Mouse (Mus musculus): ENCODE data around the gene Cd4. TPM values are rescaled to one million over a fixed set of nuclear protein-coding genes. Genes with fewer than 3 reads are reported as not detected.

Gene Cd4
- total and polyA plus RNA-seq, 3 experiments: not detected

DNA sequence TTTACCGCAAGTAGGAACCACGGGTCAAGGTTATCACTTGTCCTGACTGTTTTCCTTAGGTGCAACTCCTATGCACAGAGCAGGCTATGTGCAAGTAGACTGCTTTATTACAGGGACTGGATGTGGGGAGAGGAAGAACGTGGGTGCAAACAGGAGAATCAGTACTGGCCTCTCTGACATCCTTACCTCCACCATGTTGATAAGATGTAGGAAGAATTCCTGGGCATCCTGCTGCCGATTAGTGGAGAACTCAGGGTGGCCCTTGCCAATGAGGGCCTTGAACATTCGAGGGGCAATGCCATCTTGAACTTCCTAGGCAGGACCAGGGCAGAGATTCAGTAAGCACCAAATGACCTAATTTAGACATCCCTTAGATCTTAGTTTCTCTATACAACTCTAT, 67.1 kb downstream of the Cd4 start:
- Histone ChIP-seq H3K36me3 (ENCODE audit: control insufficient read depth in 1 of 2, insufficient read depth in 2 of 2, low read length in 2 of 2) (peaks cover 0 to 15% of the 10 kb centered on the region in 2 experiments; a peak in 2 of 4 replicates), H3K9me3 (replicated peaks; ENCODE audit: insufficient read depth, low read length) (no peaks in the 10 kb centered on the region), H3K27me3 (ENCODE audit: control insufficient read depth in 1 of 2, insufficient read depth in 2 of 2, low read length in 2 of 2) (no peaks in the 10 kb centered on the region), H3K4me3 (ENCODE audit: control insufficient read depth in 1 of 2, insufficient read depth in 1 of 2, low read depth in 2 of 2, low read length in 2 of 2) (no peak overlapping the region), H3K9ac (ENCODE audit: control insufficient read depth, low read depth, low read length, poor library complexity, severe bottlenecking) (no peak overlapping the region), H3K27ac (ENCODE audit: control insufficient read depth, low read depth, low read length) (no peak overlapping the region), H3K4me1 (ENCODE audit: control insufficient read depth in 1 of 2, insufficient read depth in 2 of 2, low read length in 2 of 2) (no peaks in the 10 kb centered on the region), H3K79me2 (ENCODE audit: control insufficient read depth, insufficient read depth, low read length, poor library complexity) (no peaks in the 10 kb centered on the region)
- TF ChIP-seq TCF12 (IDR thresholded peaks at IDR 0.05; ENCODE audit: low read depth, low read length) (no peak), ZC3H11A (IDR thresholded peaks at IDR 0.05; ENCODE audit: low read depth, low read length) (no peak)
- no peak for DNase-seq (ENCODE audit: low read depth, low spot score)

DNA sequence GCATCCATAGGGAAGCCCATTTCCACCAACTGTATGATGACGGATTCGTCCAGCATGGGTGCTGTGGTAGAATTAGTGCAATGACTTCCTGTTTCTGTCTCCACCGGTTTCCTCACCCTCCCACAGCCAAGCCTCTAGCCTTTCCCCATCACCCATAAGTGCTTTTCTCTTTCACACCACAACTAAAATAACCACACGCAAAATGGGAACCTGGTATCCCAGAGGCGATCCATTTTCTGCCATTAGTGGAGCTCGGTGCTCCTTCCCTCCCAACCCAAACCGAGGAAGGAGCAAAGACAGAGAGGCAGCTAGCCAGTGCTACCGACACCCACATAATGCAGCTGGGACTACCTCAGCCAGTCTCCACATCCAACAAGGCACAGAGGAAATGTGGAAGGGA, 70.0 kb downstream of the Cd4 start:
- no peak overlapping the region for H3K4me3 ChIP-seq (ENCODE audit: control insufficient read depth in 1 of 2, insufficient read depth in 1 of 2, low read depth in 2 of 2, low read length in 2 of 2)
- H3K27ac ChIP-seq (ENCODE audit: control insufficient read depth, low read depth, low read length): no peak overlapping the region
- peaks cover 6 to 9% of the 10 kb centered on the region in 2 experiments for H3K36me3 ChIP-seq (ENCODE audit: control insufficient read depth in 1 of 2, insufficient read depth in 2 of 2, low read length in 2 of 2)
- peaks cover 9% of the 10 kb centered on the region for H3K79me2 ChIP-seq (ENCODE audit: control insufficient read depth, insufficient read depth, low read length, poor library complexity)
- no peak overlapping the region for H3K9ac ChIP-seq (ENCODE audit: control insufficient read depth, low read depth, low read length, poor library complexity, severe bottlenecking)
- H3K9me3 ChIP-seq (replicated peaks; ENCODE audit: insufficient read depth, low read length): no peaks in the 10 kb centered on the region
- peaks cover 0 to 5% of the 10 kb centered on the region in 2 experiments; a peak in 3 of 4 replicates for H3K4me1 ChIP-seq (ENCODE audit: control insufficient read depth in 1 of 2, insufficient read depth in 2 of 2, low read length in 2 of 2)
- no peaks in the 10 kb centered on the region for H3K27me3 ChIP-seq (ENCODE audit: control insufficient read depth in 1 of 2, insufficient read depth in 2 of 2, low read length in 2 of 2)
- TF ChIP-seq MAZ (IDR thresholded peaks at IDR 0.05; ENCODE audit: low read depth, low read length) (no peak), E2F4 (IDR thresholded peaks at IDR 0.05; ENCODE audit: borderline replicate concordance, low read depth, low read length) (no peak), NELFE (IDR thresholded peaks at IDR 0.05; ENCODE audit: low read depth, low read length) (no peak), ZKSCAN1 (IDR thresholded peaks at IDR 0.05; ENCODE audit: low read depth, low read length) (no peak), CHD2 (IDR thresholded peaks at IDR 0.05; ENCODE audit: low read length) (no peak), RCOR1 (IDR thresholded peaks at IDR 0.05; ENCODE audit: low read depth, low read length) (no peak), TCF12 (IDR thresholded peaks at IDR 0.05; ENCODE audit: low read depth, low read length) (no peak), POLR2A (IDR thresholded peaks at IDR 0.05; ENCODE audit: control insufficient read depth in 1 of 2, insufficient read depth in 1 of 2, low read depth in 1 of 2, low read length in 2 of 2, poor library complexity in 1 of 2) (no peak), MYB (IDR thresholded peaks at IDR 0.05; ENCODE audit: low read depth, low read length) (no peak), TBP (IDR thresholded peaks at IDR 0.05; ENCODE audit: low read depth, low read length) (no peak), USF1 (IDR thresholded peaks at IDR 0.05; ENCODE audit: low read depth, low read length) (no peak), POLR2AphosphoS2 (IDR thresholded peaks at IDR 0.05; ENCODE audit: low read length) (no peak), MYC (IDR thresholded peaks at IDR 0.05; ENCODE audit: low read depth, low read length) (no peak), TAL1 (IDR thresholded peaks at IDR 0.05; ENCODE audit: low read length) (no peak), SIN3A (IDR thresholded peaks at IDR 0.05; ENCODE audit: low read length) (no peak), RAD21 (IDR thresholded peaks at IDR 0.05; ENCODE audit: low read depth, low read length) (no peak), EP300 (IDR thresholded peaks at IDR 0.05; ENCODE audit: low read depth in 1 of 2, low read length in 2 of 2) (no peak), MXI1 (IDR thresholded peaks at IDR 0.05; ENCODE audit: low read depth, low read length) (no peak), JUND (IDR thresholded peaks at IDR 0.05; ENCODE audit: low read depth, low read length) (no peak)
- DNase-seq (ENCODE audit: low read depth, low spot score): no peak

All from MEL (cell line).